Mouse (Mus musculus): Measurements from ENCODE around the gene Rnasek.

DNA sequence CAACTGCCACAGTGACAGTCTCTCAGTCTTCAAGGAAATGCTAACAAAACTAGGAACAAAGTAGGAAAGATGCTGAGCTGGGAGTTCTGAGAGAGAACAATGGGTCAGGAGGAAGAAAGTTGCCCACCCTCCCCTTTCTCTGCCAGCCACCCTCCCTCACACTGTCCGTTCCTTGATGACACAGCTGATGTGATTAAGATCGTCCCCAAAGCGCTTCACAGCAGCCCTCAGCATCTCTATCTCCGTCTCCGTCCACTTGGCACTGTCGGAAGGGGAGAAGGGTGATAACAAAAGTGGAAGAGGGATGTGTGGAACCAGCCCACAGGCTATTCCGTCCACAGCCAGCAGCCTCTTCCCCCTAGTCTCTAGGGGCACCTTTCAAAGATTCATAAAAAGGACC is 2.9 kb downstream of the Rnasek start:
- TF ChIP-seq CTCF (IDR thresholded peaks at IDR 0.05; ENCODE audit: borderline replicate concordance, extremely low read depth, insufficient read depth, insufficient read length) (no peak), POLR2A (IDR thresholded peaks at IDR 0.05; ENCODE audit: borderline replicate concordance, extremely low read depth, insufficient read depth, insufficient read length, poor library complexity, severe bottlenecking) (no peak)
